Mouse (Mus musculus): ENCODE measurements around the gene Cln5. TPM values are rescaled to one million over a fixed set of nuclear protein-coding genes. Genes with fewer than 3 reads are reported as not detected.

The Cln5 gene
- total RNA-seq, 1 experiment from 2014 or later, result 34.8 TPM

DNA sequence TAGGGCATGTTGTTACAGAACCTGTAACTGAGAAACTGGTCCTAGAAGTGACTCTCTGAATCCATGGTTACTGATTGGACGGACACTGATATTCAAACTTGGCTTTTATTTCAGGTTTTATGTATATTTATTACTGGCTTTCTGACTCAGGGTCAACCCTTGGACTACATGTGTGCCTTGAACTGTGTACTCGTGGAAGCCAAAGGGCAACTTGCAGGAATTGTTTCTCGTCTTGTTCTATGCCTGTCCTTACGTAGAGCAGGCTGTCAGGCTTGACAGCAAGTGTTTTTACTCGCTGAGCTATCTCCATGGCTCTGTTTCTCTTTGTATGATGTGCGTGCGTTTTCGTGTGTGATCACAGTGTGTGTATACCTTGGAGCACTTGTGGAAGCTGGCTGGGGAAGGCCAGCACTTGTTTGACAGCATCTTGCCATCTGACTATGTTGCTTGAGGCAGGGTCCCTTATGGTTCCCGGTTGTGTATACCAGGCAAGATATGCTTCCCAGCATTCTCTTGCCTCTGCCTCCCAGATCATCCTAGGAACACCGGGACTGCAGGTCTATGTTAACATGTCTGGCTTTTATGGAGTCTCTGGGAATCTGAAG is 32.8 kb downstream of the Cln5 start:
- no peak for ATAC-seq (replicated peaks; ENCODE audit: low read depth, poor library complexity, severe bottlenecking)

DNA sequence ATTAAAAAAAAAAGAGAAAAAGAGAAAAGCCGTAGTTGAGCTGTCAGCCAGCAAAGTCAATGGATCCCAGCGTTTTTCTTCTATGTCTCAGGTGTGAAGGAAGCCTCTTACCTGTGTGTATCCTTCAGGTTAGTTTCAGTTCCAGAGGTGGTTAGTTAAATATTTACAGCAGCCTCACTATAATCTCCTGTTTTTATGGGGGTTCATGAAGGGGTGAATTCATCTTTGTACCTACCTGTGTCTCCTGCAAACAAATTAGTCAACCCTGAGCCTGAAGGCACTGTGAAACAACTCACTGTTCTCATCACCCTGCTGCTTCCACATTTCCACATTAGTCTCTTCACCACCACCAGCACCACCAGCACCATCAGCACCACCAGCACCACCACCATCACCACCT is 36.3 kb downstream of the Cln5 start:
- ATAC-seq (replicated peaks; ENCODE audit: low read depth, poor library complexity, severe bottlenecking), result no peak

GRCm38 (mm10) chr14:103109971-103110370 is 40.0 kb downstream of the Cln5 start:
- no peak for ATAC-seq (replicated peaks; ENCODE audit: low read depth, poor library complexity, severe bottlenecking)

DNA sequence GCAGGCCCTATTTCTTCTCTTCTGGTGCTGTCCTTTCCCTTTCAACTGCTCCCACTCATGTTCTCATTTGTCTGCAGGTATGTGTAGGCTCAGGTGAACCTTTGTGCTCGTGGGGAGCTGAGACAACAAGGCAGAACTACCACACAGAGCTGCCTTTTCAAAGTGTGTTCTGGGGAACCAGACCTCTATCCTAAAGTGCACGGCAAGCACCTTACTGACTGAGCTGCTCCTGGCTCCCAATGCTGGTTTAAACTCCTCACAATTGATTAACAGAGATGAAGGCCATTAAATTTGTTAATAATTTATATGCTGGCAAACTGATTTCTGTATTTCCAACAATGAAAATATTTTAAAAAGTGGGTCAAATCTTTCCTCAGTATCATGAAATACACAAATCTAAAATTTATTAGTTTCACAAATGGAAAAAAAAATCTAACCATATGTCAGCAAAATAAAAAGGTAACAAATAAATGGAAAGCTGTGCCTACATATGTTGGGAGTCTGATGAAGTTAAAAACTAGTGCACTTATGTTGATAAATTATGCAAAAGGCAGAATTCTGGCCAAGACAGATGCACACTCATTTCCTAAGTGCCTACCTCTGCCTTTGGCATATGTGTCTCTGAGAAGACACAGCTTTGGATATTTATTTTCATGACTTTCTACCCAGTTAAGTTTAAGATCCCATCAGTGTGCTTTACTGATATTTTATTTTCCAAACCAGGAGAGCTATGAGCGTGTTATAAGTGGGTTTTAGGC is 42.8 kb downstream of the Cln5 start:
- ATAC-seq (replicated peaks; ENCODE audit: low read depth, poor library complexity, severe bottlenecking), result no peak

- ATAC-seq (replicated peaks; ENCODE audit: low read depth, poor library complexity, severe bottlenecking), result peak; percentile 76
Measured at GRCm38 (mm10) chr14:103114994-103115670, 45.1 kb downstream of the Cln5 start.

- no peak for ATAC-seq (replicated peaks; ENCODE audit: low read depth, poor library complexity, severe bottlenecking)
Measured at GRCm38 (mm10) chr14:103125756-103126155, 55.7 kb downstream of the Cln5 start.

Other genes with a start within 250 kb of the Cln5 start
- gene Kctd12, start 87.6 kb upstream of the Cln5 start, total RNA-seq (2017), result 62.2 and 67.0 TPM in 2 replicates
- 0.05 TPM in 1 of 2 replicates, not detected in the other for gene Acod1, start 23.2 kb upstream of the Cln5 start, total RNA-seq (2017)
- gene Fbxl3, start 29.4 kb downstream of the Cln5 start, total RNA-seq (2017), result 65.8 and 88.0 TPM in 2 replicates

Measured in common myeloid progenitor, adult 5-6 weeks (primary cell).